Mouse (Mus musculus): ENCODE measurements around the gene Ergic1.
A peak's percentile ranks its signal among the peaks of the same experiment; 100 is the strongest.

Gene Ergic1

DNA sequence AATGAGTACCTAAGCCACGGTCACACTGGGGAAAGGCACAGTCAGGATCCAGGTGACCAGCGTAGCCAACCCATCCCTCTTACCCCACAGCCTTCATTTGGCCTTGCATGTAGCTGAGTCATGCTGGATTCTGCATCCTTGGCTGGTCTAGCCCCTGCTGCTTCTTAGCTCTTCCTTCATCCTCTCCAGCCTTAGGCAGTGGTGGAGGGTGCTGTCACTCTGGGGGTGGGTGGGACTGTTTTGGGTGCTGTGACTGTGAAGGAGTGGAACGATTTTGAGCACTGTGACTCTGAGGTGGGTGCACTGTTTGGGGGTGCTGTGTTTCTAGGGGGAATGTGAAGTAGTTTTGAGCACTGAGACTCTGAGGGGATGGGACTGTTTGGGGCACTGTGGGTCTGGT lies 67.6 kb downstream of the Ergic1 start:
- no peak for DNase-seq

DNA sequence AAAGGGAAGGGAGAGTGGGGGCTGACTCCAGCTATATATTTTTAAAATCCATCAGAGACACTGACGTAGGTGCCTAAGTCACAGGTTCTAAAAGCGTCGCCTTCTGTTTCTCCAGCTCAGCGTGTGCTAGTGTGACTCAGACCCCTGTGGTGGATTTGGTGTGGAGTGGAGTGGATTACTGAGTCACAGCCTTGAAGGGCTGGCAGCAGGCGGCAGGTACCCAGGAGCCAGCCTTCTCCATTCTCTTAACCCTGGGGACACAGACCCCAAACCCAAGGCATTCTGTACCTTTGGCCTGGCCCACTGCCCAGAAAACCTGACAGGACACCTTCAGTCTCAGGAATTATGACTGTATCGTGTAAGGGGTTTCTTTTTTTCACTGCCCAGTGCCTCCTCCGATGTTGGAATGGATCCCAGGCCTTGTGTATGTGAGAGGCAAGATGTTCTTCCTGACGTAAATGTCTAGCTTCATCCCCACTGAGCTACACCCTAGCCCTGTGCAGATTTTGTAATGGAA lies 70.6 kb downstream of the Ergic1 start:
- DNase-seq: no peak

DNA sequence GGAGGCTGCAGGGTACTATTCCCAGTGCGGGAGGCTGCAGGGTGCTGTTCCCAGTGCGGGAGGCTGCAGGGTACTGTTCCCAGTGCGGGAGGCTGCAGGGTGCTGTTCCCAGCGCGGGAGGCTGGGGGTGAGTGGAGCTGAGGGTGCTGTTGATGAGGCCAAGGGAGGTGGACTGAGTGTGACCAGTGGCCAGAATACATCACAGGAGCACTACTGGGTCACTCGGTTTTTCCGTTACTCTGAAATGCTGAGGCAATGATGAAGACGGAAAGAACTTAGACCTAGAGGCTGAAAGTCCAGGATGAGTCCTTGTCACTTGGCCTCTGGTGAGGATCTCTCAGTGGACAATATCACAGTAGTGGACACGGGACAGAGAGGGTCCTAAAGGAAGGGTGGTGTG lies 71.9 kb downstream of the Ergic1 start:
- DNase-seq: no peak

DNA sequence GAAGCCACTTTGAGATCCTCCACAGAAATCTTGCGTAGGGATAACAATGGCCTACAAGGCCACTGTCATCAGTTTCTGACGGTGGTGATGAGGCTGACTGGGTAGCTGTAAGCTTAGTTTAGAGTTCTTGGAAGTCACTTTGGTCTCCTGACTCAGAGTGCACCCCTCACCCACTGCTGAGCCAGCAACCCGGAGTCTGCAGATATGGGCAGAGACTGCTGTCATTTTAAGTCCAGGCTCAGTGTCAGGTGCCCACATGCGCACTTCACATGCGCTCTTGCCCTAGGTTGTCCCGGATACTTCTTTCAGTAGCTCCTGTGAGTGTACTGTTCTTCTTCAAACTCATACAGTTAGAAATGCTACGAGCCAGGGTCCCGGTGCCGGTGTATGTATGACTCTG lies 72.6 kb downstream of the Ergic1 start:
- DNase-seq: no peak

DNA sequence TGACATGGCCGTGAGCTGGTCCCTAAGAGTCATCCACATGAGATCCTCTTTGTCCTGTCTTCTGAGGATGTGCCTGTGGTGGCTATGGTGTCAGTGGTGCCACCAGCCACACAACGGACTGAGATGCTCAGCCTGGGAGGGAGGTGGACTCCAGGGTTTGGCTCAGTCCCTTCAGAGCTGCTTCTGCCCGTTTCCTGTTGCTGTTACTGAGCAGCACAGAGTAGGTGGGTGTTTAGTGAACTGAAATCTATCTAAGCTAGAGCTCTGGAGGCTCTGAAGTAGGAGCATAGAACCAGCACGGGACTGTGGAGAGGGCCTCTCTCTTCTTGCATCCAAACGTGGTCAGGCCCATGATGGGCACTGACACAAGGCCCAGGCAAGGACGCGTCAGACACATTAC lies 73.2 kb downstream of the Ergic1 start:
- no peak for DNase-seq

DNA sequence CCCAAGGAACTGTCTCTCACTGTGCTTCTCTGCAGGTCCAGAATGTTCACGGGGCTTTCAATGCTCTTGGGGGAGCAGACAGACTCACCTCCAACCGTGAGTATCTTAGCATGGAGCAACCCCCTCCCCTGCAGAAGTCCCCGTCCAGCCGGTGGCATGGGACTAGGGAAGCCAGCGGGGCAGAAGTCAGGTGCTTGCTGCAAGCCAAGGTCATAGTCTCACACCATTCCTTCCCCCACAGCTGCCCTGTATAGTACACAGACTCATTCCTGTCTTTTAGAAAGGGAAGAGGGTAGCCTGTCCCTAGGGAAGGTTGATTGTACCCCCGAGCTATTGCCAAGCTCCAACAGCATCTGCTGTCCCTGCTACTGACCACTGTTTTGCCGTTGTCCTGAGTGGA lies 74.7 kb downstream of the Ergic1 start:
- no peak for DNase-seq

DNA sequence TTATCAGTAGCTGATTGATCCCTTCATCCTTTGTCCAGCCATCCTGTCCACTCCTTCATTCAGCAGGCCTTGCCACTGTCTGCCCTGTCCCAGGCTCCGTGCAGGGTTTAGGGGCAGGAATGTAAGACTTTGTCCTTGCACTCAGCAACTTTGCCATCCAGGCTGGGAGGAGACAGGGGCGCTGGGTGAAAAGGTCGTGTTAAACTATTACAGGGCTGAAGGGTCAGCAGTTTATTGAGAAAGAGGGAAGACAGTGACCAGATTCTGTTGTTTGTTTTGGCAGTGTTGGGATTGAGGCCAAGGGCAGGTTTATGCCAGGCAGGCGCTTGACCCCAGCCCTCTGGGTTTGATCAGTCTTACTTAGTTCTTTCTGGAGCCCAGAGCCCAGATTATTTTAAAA lies 76.6 kb downstream of the Ergic1 start:
- DNase-seq: peak in 1 of 2 experiments; percentile 50

DNA sequence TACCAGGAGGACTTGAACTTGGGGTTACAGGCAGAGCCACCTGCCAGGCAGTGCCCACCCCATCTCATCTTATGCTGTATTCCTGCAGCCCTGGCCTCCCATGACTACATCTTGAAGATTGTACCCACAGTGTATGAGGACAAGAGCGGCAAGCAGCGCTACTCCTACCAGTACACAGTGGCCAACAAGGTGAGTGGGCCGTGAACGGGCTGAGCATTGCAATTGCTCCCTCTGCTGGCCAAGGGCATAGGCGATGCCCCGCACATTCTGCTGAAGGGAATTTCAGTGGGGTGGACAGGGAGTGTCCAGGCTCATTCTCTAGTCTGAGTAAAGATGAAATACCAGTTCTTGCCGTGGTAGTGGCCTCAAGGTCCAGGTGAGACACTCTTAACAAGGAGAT lies 77.4 kb downstream of the Ergic1 start:
- DNase-seq: peak; percentile 80 to 87

DNA sequence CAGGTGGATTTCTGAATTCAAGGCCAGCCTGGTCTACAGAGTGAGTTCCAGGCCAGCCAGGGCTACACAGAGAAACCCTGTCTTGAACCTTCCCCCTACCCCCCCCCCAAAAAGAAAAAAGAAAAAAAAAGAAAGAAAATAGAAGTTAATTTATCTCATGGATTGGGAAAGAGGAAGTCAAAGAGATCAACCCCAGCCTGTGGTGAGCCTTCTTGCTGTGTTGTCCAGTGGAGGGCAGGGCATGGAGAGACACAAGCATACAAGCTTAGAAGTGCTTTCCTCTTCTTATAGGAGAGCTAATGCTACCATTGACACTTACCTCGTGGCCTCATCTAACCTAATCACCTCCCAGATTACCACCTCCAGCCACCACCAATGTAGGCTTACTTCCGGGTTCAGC lies 78.5 kb downstream of the Ergic1 start:
- DNase-seq: no peak

DNA sequence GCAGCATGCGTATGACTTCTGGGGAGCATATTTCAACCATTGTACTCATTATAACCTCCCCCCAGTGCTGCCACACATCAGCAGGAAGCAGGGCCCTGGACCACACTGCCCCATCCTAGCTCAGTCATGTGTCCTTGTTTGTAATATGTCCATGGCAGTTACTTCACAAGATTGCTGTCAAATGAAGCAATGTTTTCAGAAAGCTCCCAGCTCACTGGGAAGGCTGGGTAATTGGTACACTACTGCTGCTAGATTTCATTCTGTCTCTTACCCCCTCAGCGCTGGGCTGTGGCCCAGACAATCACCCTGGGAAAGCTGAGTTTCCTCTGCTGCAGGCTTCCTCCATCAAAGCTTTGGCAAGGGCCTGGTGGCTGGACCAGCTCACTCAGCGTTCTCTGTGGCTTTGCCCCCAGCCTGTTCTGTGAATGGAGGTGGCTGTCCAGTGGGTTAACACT lies 79.0 kb downstream of the Ergic1 start:
- DNase-seq: peak; percentile 45 to 53

DNA sequence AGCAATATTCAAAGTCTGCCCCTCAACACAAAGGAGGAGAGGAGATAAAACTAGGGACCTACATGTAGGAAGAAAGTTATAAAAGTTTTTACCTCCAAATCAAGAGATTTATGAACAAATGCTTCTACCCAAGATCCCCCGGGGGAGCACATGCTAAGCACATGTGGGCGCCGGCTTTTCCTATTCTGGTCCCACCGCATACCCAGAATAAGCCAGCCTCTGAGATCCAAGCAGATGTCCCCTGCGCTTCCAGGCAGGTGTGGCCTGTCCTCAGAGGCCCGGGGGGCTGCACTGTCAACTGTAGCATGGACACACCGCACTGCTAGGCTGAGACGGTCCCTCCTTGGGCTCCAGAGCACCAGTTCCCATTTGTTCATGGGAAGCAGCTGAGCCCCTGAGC lies 82.2 kb downstream of the Ergic1 start:
- no peak for DNase-seq

DNA sequence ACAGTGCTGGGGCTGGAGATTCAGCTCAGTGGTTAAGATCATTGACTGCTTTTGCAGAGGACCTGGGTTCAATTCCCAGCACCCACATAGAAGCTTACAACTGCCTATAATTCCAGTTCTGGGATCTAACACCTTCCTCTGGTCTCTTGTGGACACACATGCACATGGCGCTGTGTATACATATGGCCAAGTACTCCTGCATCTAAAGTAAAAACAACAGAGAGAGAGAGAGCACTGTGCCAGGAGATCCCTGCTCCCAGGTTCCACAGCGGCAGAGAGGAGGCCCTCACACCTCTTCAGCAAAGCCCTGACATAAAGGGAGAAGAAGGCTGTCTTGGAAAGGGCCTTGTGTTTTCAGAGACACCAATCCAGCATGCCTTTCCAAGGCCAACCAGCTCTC lies 82.7 kb downstream of the Ergic1 start:
- DNase-seq: no peak

DNA sequence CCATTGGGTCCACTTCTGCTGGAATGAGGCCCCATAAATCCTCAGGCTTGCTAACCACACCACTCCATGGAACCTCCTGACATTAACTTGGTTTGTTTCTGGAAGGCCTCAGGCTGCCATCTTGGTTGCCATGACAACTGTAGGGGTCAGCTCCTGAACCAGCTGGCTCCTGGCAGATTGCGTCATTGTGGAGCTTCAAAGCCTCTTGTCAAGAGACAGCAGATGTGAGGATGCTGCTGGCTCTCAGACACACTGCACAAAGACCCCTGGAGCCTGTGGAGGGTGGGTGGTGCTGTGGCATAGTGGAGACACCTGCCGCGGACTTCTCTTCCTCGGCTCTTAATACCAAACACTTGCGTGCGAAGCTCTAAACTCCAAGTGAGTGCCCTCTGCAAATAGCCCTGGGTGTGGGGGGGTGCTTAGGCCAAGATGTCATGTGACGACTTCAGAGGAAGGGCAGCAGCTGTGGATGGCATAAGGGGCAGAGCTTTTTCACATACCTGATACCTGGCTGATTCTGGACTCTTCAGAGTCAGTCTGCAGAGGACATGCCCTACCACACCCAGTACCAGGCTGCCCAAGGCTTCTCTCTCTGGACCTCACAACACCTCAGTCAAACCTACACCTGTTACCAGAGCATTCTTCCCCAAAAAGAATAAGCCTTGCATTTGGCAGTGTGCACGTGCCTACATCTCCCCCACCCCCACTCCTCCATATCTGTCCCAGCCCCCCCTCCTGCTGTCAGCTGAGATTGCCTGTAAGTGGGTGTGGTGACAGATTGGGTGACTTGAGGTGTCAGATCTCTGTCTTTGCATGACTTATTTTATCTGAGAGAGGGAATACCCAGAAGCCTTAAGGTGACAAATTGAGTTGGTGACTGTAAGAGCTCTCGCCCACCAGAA lies 83.5 kb downstream of the Ergic1 start:
- DNase-seq: no peak

DNA sequence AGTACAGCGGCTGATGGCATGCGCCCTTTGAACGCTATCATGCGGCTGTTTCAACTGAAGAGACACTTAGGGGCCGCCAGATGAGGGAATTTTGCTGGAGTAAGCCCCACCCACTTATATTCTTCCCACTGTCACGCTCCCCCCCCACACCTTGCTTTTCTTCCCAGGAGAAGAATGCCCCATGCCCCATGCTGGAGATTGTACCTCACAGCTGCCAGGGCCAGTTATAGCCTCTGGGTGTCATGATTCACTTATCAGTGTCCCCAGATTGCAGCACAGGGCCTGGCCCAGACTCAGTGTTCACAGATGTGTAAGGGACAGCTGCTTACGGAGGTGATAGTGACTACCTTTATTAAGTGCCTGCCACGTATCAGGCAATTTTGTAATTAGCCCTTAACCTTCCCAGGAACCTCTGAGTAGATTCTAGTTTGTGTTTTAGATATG lies 84.1 kb downstream of the Ergic1 start:
- DNase-seq: no peak

DNA sequence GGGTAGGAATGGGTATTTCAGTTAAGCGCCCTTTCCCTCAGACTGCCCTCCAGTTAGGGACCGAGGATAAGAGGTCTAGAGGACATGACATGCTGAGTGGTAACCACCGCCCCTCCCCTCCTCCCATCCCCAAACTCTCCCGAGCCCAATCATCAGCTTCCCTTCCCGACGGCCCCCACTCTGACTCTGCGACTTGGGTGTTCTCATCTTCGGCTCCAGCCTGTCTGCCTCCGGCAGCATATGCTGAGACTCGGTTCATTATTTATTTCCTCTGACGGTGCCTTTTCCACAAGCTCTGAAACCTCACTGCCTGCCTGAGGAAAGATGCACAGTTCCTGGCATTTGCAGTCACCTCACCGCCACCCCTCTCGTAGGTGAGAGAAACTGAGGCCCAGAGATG lies 86.0 kb downstream of the Ergic1 start:
- peak in 1 of 2 experiments; percentile 44 for DNase-seq

DNA sequence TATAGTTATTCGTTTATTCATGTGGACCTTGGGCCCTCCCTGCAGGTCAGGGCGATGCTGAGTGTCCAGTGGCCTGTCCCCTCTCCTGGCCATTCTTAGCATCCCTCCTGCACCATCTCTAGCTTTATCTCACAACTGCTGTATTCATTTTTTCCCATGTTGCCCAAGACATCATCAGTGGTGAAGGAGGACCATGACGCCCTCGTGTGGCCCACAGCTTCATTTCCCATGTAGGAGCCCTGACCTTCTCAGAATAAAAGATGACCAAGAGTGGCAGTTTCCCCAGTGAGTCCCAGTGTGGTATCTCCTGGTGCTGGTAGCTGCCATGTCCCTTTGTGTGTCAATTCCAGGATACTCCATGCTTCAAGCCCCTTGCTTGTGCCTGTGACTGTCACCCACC lies 88.3 kb downstream of the Ergic1 start:
- no peak for DNase-seq

DNA sequence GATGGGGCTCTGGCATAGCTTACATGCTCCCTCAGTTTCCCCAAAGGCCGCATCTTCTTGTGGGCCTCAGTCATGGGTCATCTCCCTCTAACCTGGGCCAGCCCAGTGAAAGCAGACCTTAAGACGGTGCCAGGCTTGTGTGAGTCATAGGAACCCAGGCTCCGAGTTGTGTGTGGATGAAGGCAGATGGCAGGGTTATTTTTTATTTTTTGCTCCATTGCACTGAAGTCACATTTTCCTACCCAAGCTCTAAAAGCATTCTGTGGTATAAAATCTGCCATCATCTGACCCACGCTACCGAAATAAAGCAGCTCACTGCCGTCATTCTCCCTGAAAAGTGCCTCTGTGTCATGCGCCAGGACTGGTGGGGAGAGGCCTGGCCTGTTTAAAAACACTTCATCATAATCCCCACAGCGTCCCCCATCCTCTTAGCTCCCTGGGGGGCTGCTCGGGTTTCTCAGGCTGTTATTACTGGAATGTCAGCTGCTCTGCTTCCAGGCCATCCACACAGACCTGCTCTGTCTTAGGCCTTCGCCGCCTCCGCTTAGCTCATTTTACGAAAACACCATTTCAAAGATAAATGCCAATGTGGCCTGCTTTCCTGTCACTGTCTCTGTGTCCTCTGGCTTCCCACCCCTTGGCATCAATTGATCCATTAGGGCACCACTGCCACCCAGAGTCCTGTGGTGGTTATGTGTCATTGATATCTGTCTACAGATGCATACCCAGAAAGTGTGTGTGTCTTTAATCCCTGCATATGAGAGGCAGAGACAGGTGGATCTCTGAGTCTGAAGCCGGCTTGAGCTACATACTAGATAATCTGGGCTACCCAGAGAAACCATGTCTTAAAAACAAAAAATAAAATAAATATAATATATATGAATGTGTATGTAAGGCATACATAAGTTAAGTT lies 89.4 kb downstream of the Ergic1 start:
- no peak for DNase-seq

DNA sequence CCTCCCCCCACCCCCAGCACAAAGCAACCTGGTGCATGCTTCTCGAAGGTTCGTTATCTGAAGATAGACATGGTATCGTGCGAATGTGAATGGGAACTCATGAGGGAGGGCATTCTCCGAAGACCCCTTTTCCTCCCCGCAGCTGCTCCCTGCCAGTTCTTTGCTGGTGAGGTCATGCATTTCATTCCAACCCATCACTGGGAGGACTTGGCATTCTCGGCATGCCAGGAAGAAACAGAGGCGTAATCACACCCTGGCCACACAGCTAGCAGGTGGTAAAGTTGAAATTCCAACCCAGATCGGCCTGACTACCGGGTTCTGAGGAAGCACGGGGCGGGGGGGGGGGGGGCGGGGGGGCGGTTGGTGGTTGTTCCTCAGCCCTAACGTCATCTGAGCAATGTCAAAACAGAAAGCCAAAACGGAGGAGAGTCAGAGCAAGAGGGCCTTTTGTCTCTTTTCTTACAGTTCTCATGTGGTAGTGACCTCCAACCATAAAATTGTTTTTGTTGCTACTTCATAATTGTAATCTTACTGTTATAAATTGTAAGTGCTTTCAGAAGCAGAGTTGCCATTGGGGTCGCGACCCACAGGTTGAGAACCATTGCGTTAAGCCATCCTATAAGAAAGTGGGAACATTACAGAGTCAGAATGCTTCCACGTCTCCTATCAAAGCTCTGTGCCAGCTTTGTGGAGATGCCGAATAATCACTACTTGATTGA lies 97.7 kb downstream of the Ergic1 start:
- DNase-seq: peak; percentile 34 to 49

DNA sequence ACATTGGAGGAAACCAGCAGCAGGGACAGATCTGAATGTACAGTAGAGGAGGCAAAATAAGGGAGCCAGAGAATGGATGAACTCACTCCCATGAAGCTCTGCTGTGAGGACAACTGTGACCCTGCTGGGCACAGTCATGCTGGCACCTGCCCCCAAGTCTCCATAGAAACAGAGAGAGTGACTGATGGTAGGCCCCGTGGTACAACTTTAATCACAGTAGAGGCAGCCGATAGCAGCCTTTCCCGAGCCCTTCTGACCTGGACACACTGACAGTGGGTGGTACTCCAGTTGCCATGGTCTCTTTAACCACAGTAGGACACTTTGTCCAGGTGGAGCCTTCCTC lies 98.3 kb downstream of the Ergic1 start:
- no peak for DNase-seq

DNA sequence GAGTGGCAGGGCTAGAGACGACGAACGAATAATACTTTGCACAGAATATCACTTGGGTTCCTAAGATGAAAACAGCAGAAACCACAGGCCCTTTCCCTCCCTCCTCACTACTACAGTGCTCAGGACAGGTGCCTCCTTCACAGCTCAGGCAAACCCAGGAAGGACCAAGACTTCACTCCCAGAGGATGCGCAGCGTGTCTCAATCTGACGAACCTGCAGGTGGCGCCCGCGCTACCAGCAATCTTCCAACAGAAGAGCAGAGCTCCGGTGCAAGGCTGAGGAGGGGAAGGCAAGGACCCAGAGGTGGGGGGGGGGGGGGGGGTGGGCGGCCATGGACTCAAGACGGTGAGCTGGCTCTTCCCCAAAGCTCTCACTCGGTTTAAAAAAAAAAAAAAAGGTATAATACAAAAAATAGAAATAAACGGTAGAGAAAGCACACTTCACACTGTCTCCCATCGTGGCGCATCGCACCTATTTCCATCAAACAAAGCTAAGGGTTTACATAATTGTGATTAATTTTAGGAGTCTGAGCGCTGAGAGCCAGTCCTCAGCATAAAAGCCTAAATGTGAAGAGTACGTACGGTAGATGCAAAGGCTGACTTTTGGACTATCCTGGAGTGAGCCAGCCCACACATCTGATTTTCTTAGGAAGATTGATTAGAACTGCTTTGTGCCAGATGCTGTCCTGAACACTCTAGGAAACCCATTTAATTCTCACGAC lies 99.1 kb downstream of the Ergic1 start:
- DNase-seq: peak; percentile 75 to 82

DNA sequence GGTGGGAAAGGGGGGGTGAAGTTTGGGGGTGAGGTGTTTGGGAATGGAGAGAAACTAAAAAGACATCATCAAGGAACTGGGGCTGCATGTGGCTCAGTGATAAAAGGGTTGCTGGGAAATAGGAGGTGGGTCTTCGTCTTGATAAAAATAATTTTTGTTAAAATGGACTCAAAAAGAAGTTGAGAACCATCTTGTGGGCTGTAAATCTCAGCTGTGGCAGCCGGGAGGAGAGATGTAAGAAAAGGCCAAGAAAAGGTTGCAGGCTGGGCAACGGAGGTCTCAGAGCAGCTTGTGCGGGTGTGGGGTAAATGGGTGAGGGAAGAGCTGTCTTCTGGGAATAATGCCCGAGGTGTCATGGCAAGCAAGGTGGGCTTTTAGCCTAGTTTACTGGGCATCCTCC lies 100.9 kb downstream of the Ergic1 start:
- DNase-seq: no peak

Measured in lung, adult 18-20 months (tissue).